8 mouse cellular contexts compared by ENCODE assay signal in the genomic region with DNA sequence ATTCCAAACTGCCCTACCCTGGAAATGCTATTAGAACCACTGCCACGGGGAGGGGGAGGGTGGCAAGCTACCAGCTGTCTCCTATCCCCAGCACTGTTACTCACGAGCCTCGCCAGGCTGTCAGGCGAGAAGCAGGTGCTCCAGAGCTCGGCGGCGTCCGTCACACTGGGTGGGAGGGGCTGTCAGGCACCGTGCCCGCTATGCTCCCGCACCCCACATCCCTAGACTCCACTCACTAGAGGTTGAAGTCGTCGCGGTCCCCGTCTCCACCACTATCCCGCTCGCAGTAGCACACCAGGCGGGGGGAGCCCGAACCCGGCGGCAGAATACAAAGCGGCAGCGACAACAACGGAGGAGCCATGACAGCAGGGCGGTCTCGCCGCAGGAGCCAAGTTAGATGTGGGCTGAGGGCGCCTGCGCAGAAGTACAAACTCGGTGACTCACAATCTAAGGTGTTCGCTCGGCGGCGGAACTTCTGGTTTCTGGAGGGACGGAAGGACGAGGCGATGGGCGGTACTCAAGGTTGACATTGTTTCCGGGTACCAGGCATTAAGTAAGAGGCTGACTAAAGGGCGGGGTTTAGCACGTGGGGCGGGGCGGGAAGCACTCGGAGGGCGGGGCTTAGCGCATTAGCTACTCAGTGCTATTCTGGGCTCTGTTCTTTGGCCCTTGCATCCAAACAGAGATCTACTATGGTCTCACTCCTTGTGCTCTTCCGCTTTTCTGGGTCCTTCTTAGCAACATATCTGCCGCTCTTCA. TPM values are rescaled to one million over a fixed set of nuclear protein-coding genes. Genes with fewer than 3 reads are reported as not detected.
A peak's percentile ranks its signal among the peaks of the same experiment; 100 is the strongest.
DNase-seq lines count a peak whose midpoint lies in the region; ATAC-seq and TF ChIP-seq lines count a peak whose summit lies in the region.

TSS of gene Paxx (minus strand) at position 544 of the 759 bp plus-strand sequence.

- H3K4me1 ChIP-seq in hindbrain, postnatal 0 days (ENCODE audit: insufficient read depth, low read length) = peaks cover 17% of the 10 kb centered on the region

- peak within 1 kb of the TSS; percentile 90 for H3K4me3 ChIP-seq in gastrocnemius, adult 2 months
- H3K4me3 ChIP-seq in hindbrain, postnatal 0 days (ENCODE audit: low read length) = peak within 1 kb of the TSS; percentile 72
- peak within 1 kb of the TSS; percentile 93 for H3K4me3 ChIP-seq in left cerebral cortex, adult 2 months

- under 1% methylated on average over 48 of the region's 48 CpGs for WGBS in hindbrain, postnatal 0 days

- DNase-seq in ZHBTc4 (ENCODE audit: low read depth, low spot score) = peak; percentile 99
- peak; percentile 94 for DNase-seq in gastrocnemius, adult 2 months
- DNase-seq in hindbrain, postnatal 0 days (ENCODE audit: low spot score) = peak; percentile 96
- DNase-seq in left cerebral cortex, adult 2 months (ENCODE audit: extremely low spot score in 1 of 2, low spot score in 2 of 2) = peak; percentile 88 to 91
- DNase-seq in right cerebral cortex, adult 2 months (ENCODE audit: low spot score in 2 of 2) = peak; percentile 95 to 96
- DNase-seq in urinary bladder, postnatal 14 days (ENCODE audit: low spot score) = peak; percentile 95

- H3K9ac ChIP-seq in hindbrain, postnatal 0 days (replicated peaks; ENCODE audit: low read length) = peak within 1 kb of the TSS; percentile 70

- peaks cover 18% of the 10 kb centered on the region; the same call in 1 of the 2 replicates for H3K36me3 ChIP-seq in hindbrain, postnatal 0 days (ENCODE audit: insufficient read depth, low read length)

- intact Hi-C loops in gastrocnemius, adult 2 months (cut with DNase I) = no loop called here
- intact Hi-C loops in left cerebral cortex, adult 2 months (cut with DNase I) = loop anchor here (2.0 kb wide), 2 partner anchors 32 to 40 kb away; partner anchors contain the start of genes Abca2, C8g and Fbxw5

- H3K27me3 ChIP-seq in hindbrain, postnatal 0 days (ENCODE audit: insufficient read depth, low read length) = no peaks in the 10 kb centered on the region

- no peak for TF ChIP-seq CTCF in gastrocnemius, adult 2 months (IDR thresholded peaks at IDR 0.05)
- no peak for TF ChIP-seq CTCF in hindbrain, postnatal 0 days (IDR thresholded peaks at IDR 0.05; ENCODE audit: low read depth)
- TF ChIP-seq CTCF in left cerebral cortex, adult 2 months (IDR thresholded peaks at IDR 0.05) = no peak

- peak within 1 kb of the TSS; percentile 98 for H3K27ac ChIP-seq in gastrocnemius, adult 2 months
- H3K27ac ChIP-seq in hindbrain, postnatal 0 days = peak within 1 kb of the TSS; percentile 94
- H3K27ac ChIP-seq in left cerebral cortex, adult 2 months = peak within 1 kb of the TSS; percentile 98

- peak within 1 kb of the TSS; percentile 75 for H3K4me2 ChIP-seq in hindbrain, postnatal 0 days (ENCODE audit: low read depth, low read length)

- no peaks in the 10 kb centered on the region for H3K9me3 ChIP-seq in hindbrain, postnatal 0 days (ENCODE audit: low read length)

- peak; percentile 87 for ATAC-seq in common myeloid progenitor, adult 5-6 weeks (replicated peaks; ENCODE audit: low read depth, poor library complexity, severe bottlenecking)
- peak; percentile 89 for ATAC-seq in hindbrain, postnatal 0 days
- ATAC-seq in megakaryocyte, adult 5-6 weeks (ENCODE audit: poor library complexity, severe bottlenecking) = peak; percentile 85

RNA-seq across cellular contexts. Expression of gene Paxx, which starts in this region (rescaled TPM):
- 19.8 and 29.1 TPM in 2 replicates for total RNA-seq in common myeloid progenitor, adult 5-6 weeks (2017)
- 10 to 100 TPM; 13.6 to 14.4 TPM for total RNA-seq in gastrocnemius, adult 2 months (2021)
- 183 and 187 TPM in 2 replicates for total RNA-seq in hindbrain, postnatal 0 days (2014; rRNA removed)
- 141 and 145 TPM in 2 replicates for polyA plus RNA-seq in hindbrain, postnatal 0 days (2015; fragmentation: Nextera tagmentation; extraction: Ambion mirVana)
- 10 to 100 TPM; 65.9 to 75.3 TPM for total RNA-seq in left cerebral cortex, adult 2 months (2021)
- 36.3 and 36.5 TPM in 2 replicates for total RNA-seq in megakaryocyte, adult 5-6 weeks (2015)
- 25.7 and 29.6 TPM in 2 replicates for total RNA-seq in megakaryocyte, adult 5-6 weeks (2017)

Comparison
In these comparisons a context has a peak if more than half of its experiments do, and no peak if none do; other contexts are left out.
1. Peak in every context shown above with its lines: DNase-seq, ATAC-seq, H3K4me3 ChIP-seq and H3K27ac ChIP-seq.